Mouse (Mus musculus) CH12.LX (cell line): Measurements from ENCODE around the gene Rrp8. TPM values are rescaled to one million over a fixed set of nuclear protein-coding genes. Genes with fewer than 3 reads are reported as not detected.

Experiments
- DNase-seq: peaks from one replicate; pipeline ENCODE4 v3.0.0-alpha.2; 2013; ENCODE audit errors: extremely low read depth
- H3K27ac ChIP-seq: 2 replicates; pipeline ENCODE4 v1.5.1; 2012; ENCODE audit warnings: low read depth, mild to moderate bottlenecking, control low read depth, moderate library complexity; ENCODE audit not compliant: insufficient read depth
- H3K27me3 ChIP-seq: replicated peaks from 2 replicates; pipeline ENCODE3; 2012; ENCODE audit warnings: inconsistent platforms
- H3K36me3 ChIP-seq, 2 experiments: replicated peaks in 1 of 2; 2 replicates each; pipeline versions ENCODE3 to v1.6.1; 2012; ENCODE audit warnings: inconsistent platforms in 1 of 2, low read length in 1 of 2, mild to moderate bottlenecking in 1 of 2, mixed read lengths in 1 of 2, moderate library complexity in 1 of 2; ENCODE audit not compliant: control insufficient read depth in 1 of 2, insufficient read depth in 1 of 2
- H3K4me1 ChIP-seq, 2 experiments: 2 replicates each; pipeline ENCODE4 v1.6.1; 2012; ENCODE audit warnings: inconsistent platforms in 1 of 2, moderate library complexity in 1 of 2; ENCODE audit not compliant: insufficient read depth in 2 of 2, control insufficient read depth in 1 of 2
- H3K4me2 ChIP-seq: 2 replicates; pipeline ENCODE4 v1.6.1; 2012; ENCODE audit warnings: low read depth, mild to moderate bottlenecking, control low read depth; ENCODE audit not compliant: poor library complexity, insufficient read depth, severe bottlenecking
- H3K4me3 ChIP-seq, 3 experiments: fragments of 150-350 bp in 1 of 3; sonication (generic) in 1 of 3; replicated peaks in 1 of 3; 2 replicates each; pipeline versions ENCODE3 to v1.5.1; 2011 to 2012; ENCODE audit warnings: low read depth in 2 of 3, low read length in 2 of 3, mild to moderate bottlenecking in 2 of 3, moderate library complexity in 2 of 3, control low read depth in 1 of 3, improper control_type of control experiment in 1 of 3, inconsistent platforms in 1 of 3, mixed read lengths in 1 of 3; ENCODE audit not compliant: poor library complexity in 1 of 3
- H3K79me2 ChIP-seq: replicated peaks from 2 replicates; pipeline ENCODE4 v1.6.1; 2012; ENCODE audit warnings: mild to moderate bottlenecking, moderate library complexity; ENCODE audit not compliant: control insufficient read depth, poor library complexity, insufficient read depth, severe bottlenecking; ENCODE audit errors: extremely low read depth
- H3K9ac ChIP-seq: 2 replicates; pipeline ENCODE4 v1.6.1; 2012; ENCODE audit warnings: low read depth, mild to moderate bottlenecking, control low read depth, moderate library complexity; ENCODE audit not compliant: insufficient read depth
- H3K9me3 ChIP-seq: replicated peaks from 2 replicates; pipeline ENCODE3; 2012; ENCODE audit warnings: low read length, inconsistent platforms, mixed read lengths
- CHD2 ChIP-seq: IDR thresholded peaks from 2 replicates; pipeline ENCODE4 v1.6.1; 2011; ENCODE audit warnings: low read length, improper control_type of control experiment
- ELF1 ChIP-seq: IDR thresholded peaks from 2 replicates; pipeline ENCODE4 v1.6.1; 2014; ENCODE audit warnings: low read depth, mild to moderate bottlenecking, inconsistent platforms, low read length, improper control_type of control experiment
- ETS1 ChIP-seq: conservative IDR thresholded peaks from 2 replicates; pipeline ENCODE4 v1.6.1; 2012; ENCODE audit warnings: low read depth, mild to moderate bottlenecking, inconsistent platforms, low read length, improper control_type of control experiment, moderate library complexity
- GABPA ChIP-seq: IDR thresholded peaks from 2 replicates; pipeline ENCODE4 v1.6.1; 2012; ENCODE audit warnings: low read depth, low read length, improper control_type of control experiment, inconsistent platforms; ENCODE audit not compliant: insufficient replicate concordance
- JUND ChIP-seq: conservative IDR thresholded peaks from 2 replicates; pipeline ENCODE4 v1.6.1; 2011; ENCODE audit warnings: low read depth, low read length, improper control_type of control experiment
- MAZ ChIP-seq: IDR thresholded peaks from 2 replicates; pipeline ENCODE4 v1.6.1; 2012; ENCODE audit warnings: low read depth, mild to moderate bottlenecking, inconsistent platforms, low read length, improper control_type of control experiment, moderate library complexity
- MEF2A ChIP-seq: IDR thresholded peaks from 2 replicates; pipeline ENCODE4 v1.6.1; 2014; ENCODE audit warnings: low read depth, mild to moderate bottlenecking, inconsistent platforms, low read length, improper control_type of control experiment, borderline replicate concordance
- NELFE ChIP-seq: IDR thresholded peaks from 2 replicates; pipeline ENCODE4 v1.6.1; 2011; ENCODE audit warnings: low read depth, low read length, improper control_type of control experiment
- NRF1 ChIP-seq: IDR thresholded peaks from 2 replicates; pipeline ENCODE4 v1.6.1; 2014; ENCODE audit warnings: low read depth, mild to moderate bottlenecking, inconsistent platforms, low read length, improper control_type of control experiment, moderate library complexity
- POLR2A ChIP-seq: IDR thresholded peaks from 2 replicates; pipeline ENCODE4 v1.6.1; 2011; ENCODE audit warnings: low read depth, mild to moderate bottlenecking, improper control_type of control experiment, low read length
- RCOR1 ChIP-seq: conservative IDR thresholded peaks from 2 replicates; pipeline ENCODE4 v1.6.1; 2012; ENCODE audit warnings: low read depth, mild to moderate bottlenecking, inconsistent platforms, low read length, improper control_type of control experiment
- SMC3 ChIP-seq: IDR thresholded peaks from 2 replicates; pipeline ENCODE4 v1.6.1; 2011; ENCODE audit warnings: low read depth, low read length, improper control_type of control experiment
- UBTF ChIP-seq: IDR thresholded peaks from 2 replicates; pipeline ENCODE4 v1.6.1; 2012; ENCODE audit warnings: low read depth, mild to moderate bottlenecking, inconsistent platforms, low read length, improper control_type of control experiment, moderate library complexity
- USF1 ChIP-seq: IDR thresholded peaks from 2 replicates; pipeline ENCODE4 v1.6.1; 2014; ENCODE audit warnings: low read depth, mild to moderate bottlenecking, inconsistent platforms, low read length, improper control_type of control experiment
- ZKSCAN1 ChIP-seq: IDR thresholded peaks from 2 replicates; pipeline ENCODE4 v1.6.1; 2012; ENCODE audit warnings: low read depth, inconsistent platforms, low read length, improper control_type of control experiment, borderline replicate concordance
- ZMIZ1 ChIP-seq: IDR thresholded peaks from 2 replicates; pipeline ENCODE4 v1.6.1; 2012; ENCODE audit warnings: low read depth, mild to moderate bottlenecking, inconsistent platforms, low read length, improper control_type of control experiment
- dilution Hi-C: fragments of 300-500 bp; cut with MboI; formaldehyde crosslinking; loops from 2 replicates; pipeline ENCODE4 v1.14.3; 2020; ENCODE audit warnings: low sequenced_read_pairs; ENCODE audit not compliant: extremely low pct_unique_long_range_greater_than_20kb, extremely low pct_ligation_motif_present
- in situ Hi-C: fragments of 300-500 bp; cut with MboI; formaldehyde crosslinking; loops from 3 replicates; pipeline ENCODE4 v1.14.3; 2019; ENCODE audit warnings: low sequenced_read_pairs, low pct_ligation_motif_present, low pct_unique_long_range_greater_than_20kb, mixed read lengths
- polyA plus RNA-seq: library from polyadenylated mRNA; unstranded; fragments of >175 nt; gene quantifications from 2 replicates; pipeline ENCODE4 v1.2.1, GENCODE M21; 2012; ENCODE audit warnings: low read depth; ENCODE audit not compliant: insufficient read length
- total RNA-seq, 2 experiments: library from RNA; depleted of rRNA; stranded (reverse); fragments of 300-350 nt in 1 of 2; fragments of >200 nt in 1 of 2; gene quantifications; 2 replicates each; pipeline ENCODE4 v1.2.3; 2012 to 2014

Gene Rrp8
- total and polyA plus RNA-seq, 3 experiments: 28.7 to 84.2 (median 57.3) TPM

GRCm38 (mm10) chr7:105728701-105729428, 8.3 kb downstream of the Rrp8 start:
- no peak for TF ChIP-seq POLR2A
- TF ChIP-seq ELF1: no peak
- no peak for TF ChIP-seq JUND
- TF ChIP-seq SMC3: no peak
- no peak for TF ChIP-seq RCOR1
- no peak for TF ChIP-seq MAZ
- no peak for TF ChIP-seq ZKSCAN1
- no peak for TF ChIP-seq ETS1
- no peaks in the 10 kb centered on the region for H3K9me3 ChIP-seq
- no peak overlapping the region for H3K27ac ChIP-seq
- no peaks in the 10 kb centered on the region for H3K27me3 ChIP-seq
- no peak for DNase-seq
- H3K4me2 ChIP-seq: no peak overlapping the region
- H3K4me1 ChIP-seq: peaks cover 0 to 17% of the 10 kb centered on the region in 2 experiments; a peak in 2 of 4 replicates
- no peak overlapping the region for H3K9ac ChIP-seq
- H3K36me3 ChIP-seq: peaks cover 40 to 90% of the 10 kb centered on the region in 2 experiments
- peaks cover under 1% of the 10 kb centered on the region; the same call in 1 of the 2 replicates for H3K79me2 ChIP-seq
- dilution Hi-C loops (no loop called here), in situ Hi-C loops (no loop called here)
- H3K4me3 ChIP-seq: no peak overlapping the region

DNA sequence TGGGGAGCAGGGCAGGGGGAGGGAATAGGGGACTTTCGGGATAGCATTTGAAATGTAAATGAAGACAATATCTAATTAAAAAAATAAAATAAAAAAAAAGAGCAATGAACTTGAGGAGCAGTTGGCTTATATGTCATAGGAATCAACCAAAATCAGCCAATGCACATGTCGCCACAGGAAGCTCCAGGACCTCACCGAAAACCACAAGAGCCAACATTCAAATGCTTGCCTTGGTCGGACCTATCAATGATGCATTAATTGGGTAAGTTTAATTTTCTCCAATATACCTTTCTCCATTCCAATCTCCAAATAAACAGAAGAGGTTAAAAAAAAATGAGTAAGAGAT, 10.2 kb downstream of the Rrp8 start:
- Histone ChIP-seq H3K79me2 (no peaks in the 10 kb centered on the region), H3K27ac (no peak overlapping the region), H3K27me3 (no peaks in the 10 kb centered on the region), H3K9me3 (no peaks in the 10 kb centered on the region), H3K4me1 (peaks cover 0 to 3% of the 10 kb centered on the region in 2 experiments; a peak in 1 of 4 replicates), H3K36me3 (peaks cover 21 to 87% of the 10 kb centered on the region in 2 experiments), H3K4me2 (no peak overlapping the region), H3K9ac (no peak overlapping the region), H3K4me3 (no peak overlapping the region)
- dilution Hi-C loops (no loop called here), in situ Hi-C loops (no loop called here)
- TF ChIP-seq NRF1 (no peak), RCOR1 (no peak), SMC3 (no peak), ZMIZ1 (no peak), MEF2A (no peak), MAZ (no peak), NELFE (no peak), UBTF (no peak), USF1 (no peak), JUND (no peak), CHD2 (no peak), GABPA (no peak), ZKSCAN1 (no peak)
- DNase-seq: no peak
